Comparison of ENCODE assay signal across 8 mouse cellular contexts in genomic region chr13:29855281-29856031, GRCm38 (mm10). TPM values are rescaled to one million over a fixed set of nuclear protein-coding genes. Genes with fewer than 3 reads are reported as not detected.
DNase-seq lines count a peak whose midpoint lies in the region; ATAC-seq and TF ChIP-seq lines count a peak whose summit lies in the region.

Cdkal1 (minus strand) TSS chr13:29855674.

- intact Hi-C loops in left cerebral cortex, adult 2 months (cut with DNase I), result loop anchor here (1.0 to 2.0 kb wide), 3 partner anchors 127 to 405 kb away; no protein-coding TSS in a partner anchor

- under 1% methylated on average over 33 of the region's 33 CpGs for WGBS in hindbrain, postnatal 0 days

- H3K36me3 ChIP-seq in hindbrain, postnatal 0 days (ENCODE audit: insufficient read depth, low read length), result no peaks in the 10 kb centered on the region; the same call in 1 of the 2 replicates

- H3K27ac ChIP-seq in hindbrain, postnatal 0 days, result peak within 1 kb of the TSS; percentile 76
- peak within 1 kb of the TSS; percentile 84 for H3K27ac ChIP-seq in left cerebral cortex, adult 2 months

- H3K4me1 ChIP-seq in hindbrain, postnatal 0 days (ENCODE audit: insufficient read depth, low read length), result no peaks in the 10 kb centered on the region; the same call in 1 of the 2 replicates

- H3K27me3 ChIP-seq in hindbrain, postnatal 0 days (ENCODE audit: insufficient read depth, low read length), result no peaks in the 10 kb centered on the region

- no peaks in the 10 kb centered on the region for H3K9me3 ChIP-seq in hindbrain, postnatal 0 days (ENCODE audit: low read length)

- peak; percentile 94 for ATAC-seq in hindbrain, postnatal 0 days
- peak; percentile 87 for ATAC-seq in megakaryocyte, adult 5-6 weeks (ENCODE audit: poor library complexity, severe bottlenecking)

- TF ChIP-seq CTCF in hindbrain, postnatal 0 days (IDR thresholded peaks at IDR 0.05; ENCODE audit: low read depth), result no peak
- no peak for TF ChIP-seq CTCF in left cerebral cortex, adult 2 months (IDR thresholded peaks at IDR 0.05)

- H3K9ac ChIP-seq in hindbrain, postnatal 0 days (replicated peaks; ENCODE audit: low read length), result peak within 1 kb of the TSS; percentile 70

- H3K4me3 ChIP-seq in hindbrain, postnatal 0 days (ENCODE audit: low read length), result peak within 1 kb of the TSS; percentile 84
- H3K4me3 ChIP-seq in left cerebral cortex, adult 2 months, result peak within 1 kb of the TSS; percentile 66

- H3K4me2 ChIP-seq in hindbrain, postnatal 0 days (ENCODE audit: low read depth, low read length), result peak within 1 kb of the TSS; percentile 90

- peak; percentile 76 for DNase-seq in T-cell, adult 2 months (ENCODE audit: low spot score)
- DNase-seq in cerebellum, postnatal 36 days, result peak; percentile 86 to 88
- peak; percentile 90 for DNase-seq in gastrocnemius, adult 18-20 months (ENCODE audit: low spot score)
- DNase-seq in hindbrain, postnatal 0 days (ENCODE audit: low spot score), result peak; percentile 93
- DNase-seq in left cerebral cortex, adult 2 months (ENCODE audit: extremely low spot score in 1 of 2, low spot score in 2 of 2), result peak; percentile 82 to 85
- DNase-seq in right cerebral cortex, adult 2 months (ENCODE audit: low spot score in 2 of 2), result peak; percentile 83 to 90
- peak; percentile 83 for DNase-seq in urinary bladder, postnatal 14 days (ENCODE audit: low spot score)

RNA-seq across cellular contexts. Expression of gene Cdkal1, which starts in this region (rescaled TPM):
- 10 to 100 TPM; 27.6 to 32.1 TPM for total RNA-seq in gastrocnemius, adult 18-20 months (2021)
- 10.7 and 11.1 TPM in 2 replicates for total RNA-seq in hindbrain, postnatal 0 days (2014; rRNA removed)
- polyA plus RNA-seq in hindbrain, postnatal 0 days (2015; fragmentation: Nextera tagmentation; extraction: Ambion mirVana), result 18.9 and 19.5 TPM in 2 replicates
- total RNA-seq in left cerebral cortex, adult 2 months (2021), result 10 to 100 TPM; 23.2 to 23.8 TPM
- 12.4 and 13.9 TPM in 2 replicates for total RNA-seq in megakaryocyte, adult 5-6 weeks (2015)
- 46.7 and 50.4 TPM in 2 replicates for total RNA-seq in megakaryocyte, adult 5-6 weeks (2017)

Comparison
In these comparisons a context has a peak if more than half of its experiments do, and no peak if none do; other contexts are left out.
1. Peak in every context shown above with its lines: DNase-seq, ATAC-seq, H3K4me3 ChIP-seq and H3K27ac ChIP-seq.